8 mouse cellular contexts compared by ENCODE assay signal in genomic region chr9:120410421-120410820, GRCm38 (mm10).
DNase-seq lines count a peak whose midpoint lies in the region; ATAC-seq lines count a peak whose summit lies in the region.

No protein-coding gene starts in this region.

- peak; percentile 48 to 49 for DNase-seq in frontal cortex, postnatal 25 days (ENCODE audit: low spot score in 2 of 2)
- DNase-seq in ovary, postnatal 14 days (ENCODE audit: low spot score) = peak; percentile 33
- DNase-seq in ovary, postnatal 10 days (ENCODE audit: low spot score) = no peak
- peak; percentile 47 for DNase-seq in c-Kit-positive CD71-positive TER-119-negative erythroid progenitor cells, embryonic 14.5 days (ENCODE audit: low read depth)
- DNase-seq in induced T-regulatory cell, adult 2 months (ENCODE audit: low read depth) = peak; percentile 74
- peak; percentile 75 for DNase-seq in lung, postnatal 36 days
- DNase-seq in thymus, postnatal 0 days (ENCODE audit: low spot score) = peak; percentile 65

- ATAC-seq in frontal cortex, adult (ENCODE audit: low TSS enrichment) = no peak
